Mouse (Mus musculus): ENCODE data around the gene H2al1o.
"Not testable (repeated sequence)": the region's sequence is repeated elsewhere in the genome, so short reads cannot be mapped to it uniquely, and the experiment has no call there.

The H2al1o gene

DNA sequence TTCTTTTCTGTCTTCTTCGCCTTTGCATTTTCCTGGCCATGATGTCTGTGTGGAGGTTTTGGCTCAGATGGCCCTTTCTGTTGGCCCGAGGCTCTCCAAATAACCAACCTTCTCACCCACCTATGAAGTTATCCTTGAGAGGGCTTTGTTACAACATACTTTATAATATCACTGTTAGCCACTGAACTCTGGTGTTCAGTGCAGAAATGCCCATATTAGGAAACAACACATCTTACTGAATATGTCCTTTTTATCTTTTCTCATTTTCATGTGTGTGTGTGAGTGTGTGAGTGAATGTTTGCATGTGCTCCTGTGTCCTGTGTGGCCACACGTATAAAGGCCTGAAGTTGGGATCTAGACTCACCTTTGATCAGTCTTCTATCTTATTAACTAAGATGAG is at the start of gene H2al1o:
TSS of gene H2al1o (minus strand) at position 101 of the 400 bp plus-strand sequence.
- CTCF ChIA-PET, POLR2A ChIA-PET: not testable (repeated sequence)

- CTCF ChIA-PET, POLR2A ChIA-PET: not testable (repeated sequence)
Observed at GRCm38 (mm10) chrX:9598036-9598435, 25.8 kb upstream of the H2al1o start.

DNA sequence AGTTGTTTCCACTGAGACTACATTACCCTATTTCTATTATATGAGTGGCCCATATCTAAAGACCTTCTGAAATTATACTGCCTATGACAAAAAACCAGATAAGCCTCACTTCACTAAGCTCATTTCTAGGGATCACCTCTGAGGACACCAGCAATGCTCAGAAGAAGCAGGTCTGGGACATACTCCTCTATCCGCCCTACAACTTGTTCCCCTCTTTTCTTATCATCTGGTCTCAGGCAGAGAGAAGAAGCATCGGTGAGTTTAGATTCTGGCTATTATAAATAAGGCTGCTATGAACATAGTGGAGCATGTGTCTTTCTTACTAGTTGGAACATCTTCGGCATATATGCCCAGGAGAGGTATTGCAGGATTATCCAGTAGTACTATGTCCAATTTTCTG is 35.3 kb downstream of the H2al1o start:
- ChIA-PET CTCF (no interaction called here), POLR2A (no interaction called here)
